In the genomic region with DNA sequence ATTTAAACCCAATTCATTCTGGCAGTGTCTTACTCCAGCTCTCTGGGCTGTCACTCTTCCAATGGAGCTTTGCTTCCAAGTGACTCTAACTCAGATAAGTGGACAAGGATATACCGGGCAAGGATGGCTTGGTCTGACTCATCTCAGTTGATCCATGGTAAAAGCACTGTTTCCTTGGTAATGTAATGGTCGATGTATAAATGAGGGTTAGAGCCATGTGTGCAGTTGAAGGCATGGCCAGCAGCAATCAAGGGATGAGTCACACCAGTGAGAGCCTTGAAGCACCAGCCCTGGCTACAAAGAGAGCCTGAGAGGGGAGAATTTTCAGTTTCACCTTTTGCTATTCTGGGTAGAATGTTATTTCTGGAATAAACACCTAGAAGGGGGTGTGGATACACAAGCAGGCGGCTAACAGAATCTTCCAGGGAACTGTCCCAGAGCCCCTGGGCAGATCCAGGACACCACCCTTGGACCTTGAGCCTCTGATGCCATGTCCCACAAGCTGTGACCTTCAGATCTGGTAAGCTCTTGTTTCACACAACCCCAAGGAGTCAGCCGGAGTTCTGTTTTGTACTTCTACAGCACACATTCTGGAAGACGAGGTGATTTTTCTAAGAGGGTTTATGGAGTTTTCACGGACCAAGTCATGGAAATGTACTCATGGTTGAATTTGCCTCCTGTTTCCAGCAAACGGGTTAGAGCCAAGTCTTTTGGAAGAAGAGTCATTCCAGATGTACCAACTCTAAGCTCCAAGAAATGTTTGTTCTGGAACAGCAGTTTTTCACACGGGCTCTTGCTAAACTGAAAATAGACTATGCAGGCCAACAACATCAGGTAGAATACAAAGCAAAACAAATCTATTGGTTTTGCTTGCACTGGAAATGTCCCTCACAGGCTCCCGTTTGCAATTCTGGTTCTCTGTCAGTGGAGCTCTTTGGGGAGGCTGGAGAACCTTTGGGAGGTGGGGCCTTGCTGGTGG, we compare ENCODE assay signal across 16 mouse cellular contexts.
DNase-seq lines count a peak whose midpoint lies in the region; ATAC-seq and TF ChIP-seq lines count a peak whose summit lies in the region.
"Had no signal": no experiment of that assay in that cellular context is flagged by ENCODE, and none has a peak within 500 bp of the region (broad histone marks: within the 10 kb centered on the region; RNA-seq: fewer than 3 reads in every experiment).

No protein-coding gene starts in this region.

- 0 out of 2 replicates have a peak, but pooled peaks cover 3% of the 10 kb centered on the region for H3K4me1 ChIP-seq in cerebellum, adult 2 months (ENCODE audit: control insufficient read depth, insufficient read depth, low read length)
- peaks cover 5% of the 10 kb centered on the region; the same call in 1 of the 2 replicates for H3K4me1 ChIP-seq in limb, embryonic 15.5 days
- H3K4me1 ChIP-seq in limb, embryonic 10.5 days, result peaks cover 7% of the 10 kb centered on the region; the same call in 1 of the 2 replicates
- no peaks in the 10 kb centered on the region for H3K4me1 ChIP-seq in forebrain, embryonic 11.5 days (replicated peaks; ENCODE audit: control insufficient read depth, insufficient read depth, low read length)

- peak; percentile 24 to 71 for DNase-seq in cerebellum, adult 2 months
- DNase-seq in cerebellum, postnatal 4 days (ENCODE audit: low spot score in 2 of 2), result no peak
- no peak for DNase-seq in limb, embryonic 10.5 days (ENCODE audit: low spot score)
- DNase-seq in cerebellum, postnatal 25 days, result peak; percentile 20 to 23
- DNase-seq in urinary bladder, adult 2 months (ENCODE audit: low spot score), result no peak
- DNase-seq in testis, postnatal 10 days (ENCODE audit: low spot score), result no peak
- DNase-seq in forebrain, embryonic 11.5 days (ENCODE audit: low spot score), result no peak
- DNase-seq: B cell, adult 2 months; kidney, postnatal 14 days; lung, adult 2 months; retina, postnatal 1 day; thymus, adult 2 months had no signal

- H3K4me2 ChIP-seq in limb, embryonic 15.5 days, result no peak overlapping the region
- H3K4me2 ChIP-seq in forebrain, embryonic 11.5 days (ENCODE audit: low read depth, low read length, severe bottlenecking), result no peak overlapping the region
- H3K4me2 ChIP-seq: limb, embryonic 12.5 days had no signal

- H3K4me3 ChIP-seq in cerebellum, adult 2 months (replicated peaks; ENCODE audit: insufficient read depth, low read depth, low read length), result no peak overlapping the region
- no peak overlapping the region for H3K4me3 ChIP-seq in limb, embryonic 15.5 days
- H3K4me3 ChIP-seq in limb, embryonic 10.5 days, result no peak overlapping the region
- H3K4me3 ChIP-seq in forebrain, embryonic 11.5 days (ENCODE audit: low read depth, low read length), result no peak overlapping the region
- H3K4me3 ChIP-seq: limb, embryonic 12.5 days had no signal

- no peak for ATAC-seq in limb, embryonic 15.5 days (ENCODE audit: insufficient number of reproducible peaks, low FRiP score, low TSS enrichment, low read depth)
- no peak for ATAC-seq in forebrain, embryonic 11.5 days (replicated peaks; ENCODE audit: low FRiP score)
- ATAC-seq: inflammation-experienced regulatory T-cells, adult 6 months had no signal

- no peaks in the 10 kb centered on the region for H3K36me3 ChIP-seq in limb, embryonic 15.5 days
- no peaks in the 10 kb centered on the region for H3K36me3 ChIP-seq in limb, embryonic 10.5 days
- no peaks in the 10 kb centered on the region for H3K36me3 ChIP-seq in forebrain, embryonic 11.5 days (ENCODE audit: control insufficient read depth, insufficient read depth, low read length)
- H3K36me3 ChIP-seq: G1E; limb, embryonic 12.5 days had no signal

- no peaks in the 10 kb centered on the region for H3K9me3 ChIP-seq in limb, embryonic 15.5 days
- no peaks in the 10 kb centered on the region for H3K9me3 ChIP-seq in limb, embryonic 10.5 days (replicated peaks)
- no peaks in the 10 kb centered on the region for H3K9me3 ChIP-seq in forebrain, embryonic 11.5 days (ENCODE audit: control insufficient read depth, low read length)
- H3K9me3 ChIP-seq: G1E; limb, embryonic 12.5 days had no signal

- no peaks in the 10 kb centered on the region for H3K27me3 ChIP-seq in cerebellum, adult 2 months (ENCODE audit: control insufficient read depth, insufficient read depth, low read length)
- peaks cover 5% of the 10 kb centered on the region; the same call in 1 of the 2 replicates for H3K27me3 ChIP-seq in limb, embryonic 15.5 days
- 0 out of 2 replicates have a peak, but pooled peaks cover 6% of the 10 kb centered on the region for H3K27me3 ChIP-seq in limb, embryonic 10.5 days (ENCODE audit: low read depth, poor library complexity, severe bottlenecking)
- H3K27me3 ChIP-seq in forebrain, embryonic 11.5 days (ENCODE audit: control insufficient read depth, insufficient read depth, low read length), result no peaks in the 10 kb centered on the region

- TF ChIP-seq POLR2A in cerebellum, adult 2 months (IDR thresholded peaks at IDR 0.05; ENCODE audit: borderline replicate concordance, insufficient read depth, low read length), result no peak

- 72% methylated on average over 9 of the region's 9 CpGs for WGBS in cerebellum, adult 2 months
- 70% methylated on average over 9 of the region's 9 CpGs for WGBS in limb, embryonic 15.5 days
- WGBS in limb, embryonic 10.5 days, result 95% methylated on average over 9 of the region's 9 CpGs
- 88% methylated on average over 9 of the region's 9 CpGs for WGBS in forebrain, embryonic 11.5 days

- no peak for TF ChIP-seq CTCF in cerebellum, adult 2 months (IDR thresholded peaks at IDR 0.05; ENCODE audit: borderline replicate concordance, insufficient read depth, low read depth, low read length)

- H3K27ac ChIP-seq in cerebellum, adult 2 months (ENCODE audit: insufficient read depth, low read length), result no peak overlapping the region
- H3K27ac ChIP-seq in limb, embryonic 15.5 days, result peak overlapping the region; percentile 68
- no peak overlapping the region for H3K27ac ChIP-seq in limb, embryonic 10.5 days
- H3K27ac ChIP-seq in forebrain, embryonic 11.5 days (ENCODE audit: low read depth, low read length), result no peak overlapping the region
- H3K27ac ChIP-seq: limb, embryonic 12.5 days had no signal

- H3K9ac ChIP-seq in limb, embryonic 15.5 days, result no peak overlapping the region
- H3K9ac ChIP-seq in forebrain, embryonic 11.5 days (ENCODE audit: low read length), result no peak overlapping the region
- H3K9ac ChIP-seq: limb, embryonic 12.5 days had no signal

Comparison
In these comparisons a context has a peak if more than half of its experiments do, and no peak if none do; other contexts are left out.
1. DNase-seq: peak in cerebellum, adult 2 months (2 of 2) and cerebellum, postnatal 25 days (2 of 2); none in cerebellum, postnatal 4 days (0 of 2), limb, embryonic 10.5 days (single experiment), urinary bladder, adult 2 months (single experiment), testis, postnatal 10 days (single experiment) and forebrain, embryonic 11.5 days (single experiment).